Mouse (Mus musculus) gastrocnemius, adult 2 months (tissue): ENCODE data around the gene Olfr272. TPM values are rescaled to one million over a fixed set of nuclear protein-coding genes. Genes with fewer than 3 reads are reported as not detected.

Experiments
- DNase-seq: peaks from one replicate; pipeline ENCODE4 v3.0.0; 2022
- H3K27ac ChIP-seq: fragments of 200-600 bp; 2 replicates; pipeline ENCODE4 v1.8.1; 2022; ENCODE audit warnings: mild to moderate bottlenecking
- H3K4me3 ChIP-seq: fragments of 200-600 bp; 2 replicates; pipeline ENCODE4 v1.8.1; 2022; ENCODE audit warnings: mild to moderate bottlenecking, moderate library complexity
- CTCF ChIP-seq: fragments of 200-600 bp; IDR thresholded peaks from 2 replicates; pipeline ENCODE4 v1.8.1; 2022; ENCODE audit warnings: antibody characterized with exemption, mild to moderate bottlenecking, moderate library complexity
- intact Hi-C: fragments of 180-260 bp; cut with DNase I; formaldehyde crosslinking; loops from one replicate; pipeline ENCODE4 v1.15.1; 2025
- long read RNA-seq, 2 experiments: library from polyadenylated mRNA; stranded (forward); transcript quantifications; one replicate each; pipeline ENCODE4 v2.0.0; 2021
- total RNA-seq, 2 experiments: library from RNA; stranded (reverse); gene quantifications; 2 replicates each; pipeline ENCODE4 v1.2.3; 2021

Olfr272 gene
- not detected for total RNA-seq
- long read RNA-seq, experiment 1, result 0 reads
- long read RNA-seq, experiment 2, result 0 reads

DNA sequence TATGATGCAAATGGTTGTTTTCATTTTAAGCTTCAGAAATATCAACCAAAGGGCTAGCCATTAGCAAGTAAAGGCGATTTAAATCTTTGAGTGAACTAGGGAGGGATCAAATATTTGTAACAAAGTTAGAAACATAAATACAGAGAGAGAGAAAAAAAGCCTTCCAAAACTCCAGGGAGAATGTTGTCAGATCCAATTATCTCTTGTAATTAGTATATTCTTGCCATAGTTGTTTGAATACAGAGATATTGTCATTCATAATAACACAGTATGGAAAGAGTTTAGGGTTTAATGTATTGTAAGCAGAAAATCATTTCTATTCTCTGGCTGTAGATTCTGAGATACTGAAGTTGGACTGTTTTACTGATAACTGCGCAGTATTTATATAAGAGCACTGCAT lies at the start of gene Olfr272:
Gene Olfr272 (minus strand): TSS at position 101 of the 400 bp plus-strand sequence.
- Histone ChIP-seq H3K4me3 (no peak within 1 kb of the TSS), H3K27ac (no peak within 1 kb of the TSS)
- no peak for DNase-seq
- intact Hi-C loops, result no loop called here
- no peak for TF ChIP-seq CTCF

DNA sequence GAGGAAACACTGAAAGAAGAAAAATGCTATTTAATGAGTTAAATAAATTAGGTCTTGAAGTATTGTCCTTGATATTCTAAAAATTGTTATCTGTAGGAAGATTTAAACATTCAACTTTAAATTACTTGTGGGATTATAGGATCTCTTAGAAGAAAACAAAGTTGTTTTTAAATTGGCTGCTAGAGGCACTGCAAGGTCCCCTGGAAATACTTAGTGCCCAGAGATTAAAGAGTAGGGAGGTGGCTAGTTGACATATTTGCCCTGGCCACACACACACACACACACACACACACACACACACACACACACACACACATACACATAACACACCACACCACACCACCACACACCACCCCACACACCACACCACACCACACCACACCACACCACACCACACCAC lies 45.3 kb upstream of the Olfr272 start, which contains the start of gene Olfr270:
Gene Olfr270 (plus strand): TSS at position 301 of the 400 bp plus-strand sequence.
- intact Hi-C loops, result no loop called here
- TF ChIP-seq CTCF, result no peak
- no peak within 1 kb of the TSS for H3K27ac ChIP-seq
- DNase-seq, result no peak
- H3K4me3 ChIP-seq, result no peak within 1 kb of the TSS

- no peak overlapping the region for H3K27ac ChIP-seq
- intact Hi-C loops, result no loop called here
- DNase-seq, result no peak
- no peak for TF ChIP-seq CTCF
- H3K4me3 ChIP-seq, result no peak overlapping the region
Measured at GRCm38 (mm10) chr4:52958693-52959092, 39.7 kb upstream of the Olfr272 start.

- DNase-seq, result no peak
- intact Hi-C loops, result no loop called here
- Histone ChIP-seq H3K4me3 (no peak overlapping the region), H3K27ac (no peak overlapping the region)
- no peak for TF ChIP-seq CTCF
Measured at GRCm38 (mm10) chr4:52949005-52949404, 30.0 kb upstream of the Olfr272 start.

- no peak for DNase-seq
- Histone ChIP-seq H3K4me3 (no peak overlapping the region), H3K27ac (no peak overlapping the region)
- intact Hi-C loops, result no loop called here
- no peak for TF ChIP-seq CTCF
Measured at GRCm38 (mm10) chr4:52946665-52947064, 27.7 kb upstream of the Olfr272 start.

- intact Hi-C loops, result no loop called here
- no peak for DNase-seq
- Histone ChIP-seq H3K4me3 (no peak overlapping the region), H3K27ac (no peak overlapping the region)
- TF ChIP-seq CTCF, result no peak
Measured at GRCm38 (mm10) chr4:52930480-52930879, 11.5 kb upstream of the Olfr272 start.

DNA sequence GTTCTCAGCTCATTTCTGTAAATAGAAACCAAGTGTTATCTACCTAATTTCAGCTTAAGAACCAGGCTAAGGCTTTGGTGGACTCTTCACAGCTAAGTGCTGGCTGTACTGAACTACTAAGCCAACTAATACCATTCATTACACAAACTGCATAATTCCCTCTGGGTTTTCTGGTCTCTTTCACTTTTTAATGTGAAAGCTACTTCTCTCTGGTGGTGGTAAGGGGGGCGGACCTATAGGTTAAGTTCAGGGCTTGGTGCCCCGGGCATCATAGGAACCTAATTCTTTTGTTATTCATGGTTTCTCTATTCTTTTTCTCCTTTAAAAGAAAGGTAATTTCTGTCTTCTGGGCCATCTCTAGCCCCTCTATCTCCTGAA lies 1.7 kb downstream of the Olfr272 start:
- TF ChIP-seq CTCF, result no peak
- intact Hi-C loops, result no loop called here
- no peak for DNase-seq
- no peak overlapping the region for H3K27ac ChIP-seq
- no peak overlapping the region for H3K4me3 ChIP-seq

- no peak overlapping the region for H3K4me3 ChIP-seq
- no peak for TF ChIP-seq CTCF
- no peak overlapping the region for H3K27ac ChIP-seq
- intact Hi-C loops, result no loop called here
- no peak for DNase-seq
Measured at GRCm38 (mm10) chr4:52916659-52917310, 2.2 kb downstream of the Olfr272 start.

DNA sequence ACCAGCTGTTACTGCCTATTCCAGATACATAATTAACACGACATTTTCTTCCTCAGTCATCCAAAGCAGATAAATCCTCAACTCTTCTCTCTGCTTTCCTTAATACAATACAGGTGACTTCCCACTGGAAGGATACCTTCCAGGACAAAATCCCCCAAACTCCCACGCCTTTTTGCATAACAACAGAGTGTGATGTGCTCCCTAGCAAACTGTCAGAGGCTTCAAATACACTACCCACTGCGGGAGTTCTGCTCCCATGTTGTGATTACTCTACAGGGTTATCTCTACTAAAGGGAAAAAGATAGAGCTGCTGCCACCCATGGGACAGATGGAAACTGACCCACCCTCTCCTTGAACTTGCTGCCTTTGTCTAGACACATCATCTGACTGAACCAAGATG lies 6.6 kb downstream of the Olfr272 start:
- intact Hi-C loops, result no loop called here

GRCm38 (mm10) chr4:52909542-52909941 lies 9.4 kb downstream of the Olfr272 start:
- no peak for TF ChIP-seq CTCF
- no peak overlapping the region for H3K4me3 ChIP-seq
- intact Hi-C loops, result no loop called here
- no peak for DNase-seq
- no peak overlapping the region for H3K27ac ChIP-seq

More for the DNA sequence above, 6.6 kb downstream of the Olfr272 start:
- Histone ChIP-seq H3K4me3 (no peak overlapping the region), H3K27ac (no peak overlapping the region)
- TF ChIP-seq CTCF, result no peak
- no peak for DNase-seq

- intact Hi-C loops, result no loop called here
- H3K4me3 ChIP-seq, result no peak overlapping the region
Measured at GRCm38 (mm10) chr4:52864156-52864555, 54.8 kb downstream of the Olfr272 start.

More at GRCm38 (mm10) chr4:52864156-52864555, 54.8 kb downstream of the Olfr272 start:
- no peak for TF ChIP-seq CTCF
- DNase-seq, result no peak
- no peak overlapping the region for H3K27ac ChIP-seq

Other genes with a start within 250 kb of the Olfr272 start
- not detected for gene Olfr275, start 104.6 kb downstream of the Olfr272 start, total RNA-seq
- gene Olfr273, start 59.9 kb downstream of the Olfr272 start, total RNA-seq, result not detected
- gene Olfr270, start 45.4 kb upstream of the Olfr272 start, total RNA-seq, result not detected
- gene Nipsnap3a, start 70.1 kb upstream of the Olfr272 start, total RNA-seq, result not detected
- 1 to 10 TPM; 1.1 to 1.7 TPM for gene Nipsnap3b, start 92.7 kb upstream of the Olfr272 start, total RNA-seq
- 1 to 10 TPM; 5.9 to 8.6 TPM for gene Abca1, start 240.7 kb upstream of the Olfr272 start, total RNA-seq